Mouse (Mus musculus) heart, adult 2 months (tissue): ENCODE data around the gene Anapc2. TPM values are rescaled to one million over a fixed set of nuclear protein-coding genes. Genes with fewer than 3 reads are reported as not detected.

Experiments
- DNase-seq, 2 experiments: peaks; one replicate each; pipeline ENCODE4 v3.0.0; 2021
- H3K27ac ChIP-seq: fragments of 200-600 bp; 2 replicates; pipeline ENCODE4 v1.8.1; 2022
- H3K27me3 ChIP-seq: fragments of 200-500 bp; 2 replicates; pipeline ENCODE4 v1.6.1; 2012; ENCODE audit warnings: mild to moderate bottlenecking, low read length, inconsistent platforms, mixed read lengths; ENCODE audit not compliant: control insufficient read depth, insufficient read depth
- H3K36me3 ChIP-seq: fragments of 200-500 bp; 2 replicates; pipeline ENCODE4 v1.6.1; 2012; ENCODE audit warnings: low read length, inconsistent platforms; ENCODE audit not compliant: control insufficient read depth, insufficient read depth
- H3K4me1 ChIP-seq: fragments of 200-500 bp; 2 replicates; pipeline ENCODE4 v1.6.1; 2011; ENCODE audit warnings: low read length; ENCODE audit not compliant: control insufficient read depth, insufficient read depth
- H3K4me3 ChIP-seq: fragments of 200-600 bp; 2 replicates; pipeline ENCODE4 v1.8.1; 2022
- H3K79me2 ChIP-seq: fragments of 200-500 bp; replicated peaks from 2 replicates; pipeline ENCODE4 v1.6.1; 2012; ENCODE audit warnings: mild to moderate bottlenecking, inconsistent platforms, low read length, moderate library complexity, mixed read lengths; ENCODE audit not compliant: control insufficient read depth, insufficient read depth
- H3K9ac ChIP-seq: fragments of 200-500 bp; 2 replicates; pipeline ENCODE4 v1.6.1; 2012; ENCODE audit warnings: low read depth, mild to moderate bottlenecking, control low read depth, inconsistent platforms, low read length, mixed read lengths
- CTCF ChIP-seq: fragments of 200-600 bp; IDR thresholded peaks from 2 replicates; pipeline ENCODE4 v1.8.1; 2022; ENCODE audit warnings: antibody characterized with exemption, mild to moderate bottlenecking, moderate library complexity
- EP300 ChIP-seq: fragments of 200-500 bp; IDR thresholded peaks from 2 replicates; pipeline ENCODE4 v1.6.1; 2011; ENCODE audit warnings: low read depth, low read length, control low read depth; ENCODE audit not compliant: insufficient read depth
- POLR2A ChIP-seq: fragments of 200-500 bp; IDR thresholded peaks from 2 replicates; pipeline ENCODE4 v1.6.1; 2011; ENCODE audit warnings: mild to moderate bottlenecking, low read depth, low read length, control low read depth; ENCODE audit not compliant: insufficient read depth
- WGBS: fragments of 180-500 bp; shearing (Covaris S2); methylation state at CpG from one replicate; pipeline ENCODE4 v1.1.7; 2018; 5-methylcytosine and 5-hydroxymethylcytosine counted together
- intact Hi-C: fragments of 180-260 bp; cut with DNase I; formaldehyde crosslinking; loops from one replicate; pipeline ENCODE4 v1.15.1; 2025
- polyA plus RNA-seq: library from polyadenylated mRNA; depleted of rRNA; stranded (reverse); fragments of >200 nt; gene quantifications from 2 replicates; pipeline ENCODE4 v1.2.3, GENCODE M21; 2012
- total RNA-seq, 2 experiments: library from RNA; stranded (reverse); gene quantifications; 2 replicates each; pipeline ENCODE4 v1.2.3; 2021

The Anapc2 gene
- total and polyA plus RNA-seq, 3 experiments, result 36.0 to 57.2 (median 36.3) TPM

- TF ChIP-seq POLR2A (no peak), CTCF (no peak), EP300 (no peak)
- Histone ChIP-seq H3K4me1 (peaks cover 23% of the 10 kb centered on the region), H3K27ac (peak overlapping the region; percentile 67), H3K36me3 (no peaks in the 10 kb centered on the region), H3K27me3 (no peaks in the 10 kb centered on the region), H3K9ac (no peak overlapping the region), H3K79me2 (no peaks in the 10 kb centered on the region), H3K4me3 (no peak overlapping the region)
- intact Hi-C loops, result loop anchor here (2.0 kb wide), 1 partner anchor 72 kb away; no protein-coding TSS in a partner anchor
- 16% methylated on average over 2 of the region's 2 CpGs for WGBS
- DNase-seq, result peak; percentile 55 to 67
These were observed 5.6 kb upstream of the Anapc2 start for GRCm38 (mm10) chr2:25266720-25267119.

- 0 out of 2 replicates have a peak overlapping the region, but pooled peaks have one; percentile 10 for H3K9ac ChIP-seq
- no peak for DNase-seq
- peak overlapping the region; percentile 67 for H3K27ac ChIP-seq
- intact Hi-C loops, result loop anchor here (2.0 kb wide), 1 partner anchor 72 kb away; no protein-coding TSS in a partner anchor
- H3K4me3 ChIP-seq, result no peak overlapping the region
- H3K27me3 ChIP-seq, result no peaks in the 10 kb centered on the region
- H3K36me3 ChIP-seq, result no peaks in the 10 kb centered on the region
- no peak for TF ChIP-seq CTCF
- no peak for TF ChIP-seq EP300
- no peak for TF ChIP-seq POLR2A
- H3K4me1 ChIP-seq, result peaks cover 23% of the 10 kb centered on the region
- H3K79me2 ChIP-seq, result no peaks in the 10 kb centered on the region
These were observed 5.0 kb upstream of the Anapc2 start for GRCm38 (mm10) chr2:25267241-25267640.

- no peaks in the 10 kb centered on the region for H3K36me3 ChIP-seq
- H3K79me2 ChIP-seq, result 0 out of 2 replicates have a peak, but pooled peaks cover 2% of the 10 kb centered on the region
- H3K9ac ChIP-seq, result no peak overlapping the region
- no peaks in the 10 kb centered on the region for H3K27me3 ChIP-seq
- H3K27ac ChIP-seq, result no peak overlapping the region; the same call in 1 of the 2 replicates
- H3K4me1 ChIP-seq, result peaks cover 23% of the 10 kb centered on the region
- 79% methylated on average over 4 of the region's 4 CpGs for WGBS
- TF ChIP-seq EP300 (no peak), POLR2A (no peak), CTCF (no peak)
- no peak for DNase-seq
- intact Hi-C loops, result loop anchor here (2.0 kb wide), 1 partner anchor 73 kb away; no protein-coding TSS in a partner anchor
- no peak overlapping the region for H3K4me3 ChIP-seq
These were observed 4.5 kb upstream of the Anapc2 start for GRCm38 (mm10) chr2:25267746-25268309.

GRCm38 (mm10) chr2:25272515-25272914 is 237 bp downstream of the Anapc2 start:
- Histone ChIP-seq H3K4me3 (peak overlapping the region; percentile 93), H3K4me1 (peaks cover 5% of the 10 kb centered on the region), H3K9ac (peak overlapping the region; percentile 76), H3K27ac (peak overlapping the region; percentile 95), H3K79me2 (0 out of 2 replicates have a peak, but pooled peaks cover 2% of the 10 kb centered on the region), H3K27me3 (no peaks in the 10 kb centered on the region), H3K36me3 (no peaks in the 10 kb centered on the region; the same call in 1 of the 2 replicates)
- no peak for DNase-seq
- under 1% methylated on average over 22 of the region's 29 CpGs for WGBS
- TF ChIP-seq CTCF, result no peak
- TF ChIP-seq POLR2A, result no peak
- no peak for TF ChIP-seq EP300
- intact Hi-C loops, result loop anchor here (1.0 to 5.0 kb wide), 3 partner anchors 17 to 60 kb away; partner anchors contain the start of genes Man1b1 and Tmem203

GRCm38 (mm10) chr2:25273010-25273409 is 732 bp downstream of the Anapc2 start:
- peak overlapping the region; percentile 95 for H3K27ac ChIP-seq
- TF ChIP-seq CTCF (no peak), EP300 (no peak), POLR2A (no peak)
- H3K9ac ChIP-seq, result peak overlapping the region; percentile 76
- H3K4me1 ChIP-seq, result peaks cover 5% of the 10 kb centered on the region
- intact Hi-C loops, result loop anchor here (5.0 kb wide), 2 partner anchors 46 to 59 kb away; partner anchors contain the start of gene Man1b1
- no peaks in the 10 kb centered on the region for H3K27me3 ChIP-seq
- 0 out of 2 replicates have a peak, but pooled peaks cover 2% of the 10 kb centered on the region for H3K79me2 ChIP-seq
- WGBS, result 20% methylated on average over 16 of the region's 16 CpGs
- no peak for DNase-seq
- H3K36me3 ChIP-seq, result no peaks in the 10 kb centered on the region; the same call in 1 of the 2 replicates
- H3K4me3 ChIP-seq, result peak overlapping the region; percentile 93
